Mouse (Mus musculus) CH12.LX (cell line): ENCODE data around the gene Aarsd1. TPM values are rescaled to one million over a fixed set of nuclear protein-coding genes. Genes with fewer than 3 reads are reported as not detected.
"Not testable (repeated sequence)": the region's sequence is repeated elsewhere in the genome, so short reads cannot be mapped to it uniquely, and the experiment has no call there.

Experiments
- DNase-seq: peaks from one replicate; pipeline ENCODE4 v3.0.0-alpha.2; 2013; ENCODE audit errors: extremely low read depth
- H3K27ac ChIP-seq: 2 replicates; pipeline ENCODE4 v1.5.1; 2012; ENCODE audit warnings: low read depth, mild to moderate bottlenecking, control low read depth, moderate library complexity; ENCODE audit not compliant: insufficient read depth
- H3K27me3 ChIP-seq: replicated peaks from 2 replicates; pipeline ENCODE3; 2012; ENCODE audit warnings: inconsistent platforms
- H3K36me3 ChIP-seq, 2 experiments: replicated peaks in 1 of 2; 2 replicates each; pipeline versions ENCODE3 to v1.6.1; 2012; ENCODE audit warnings: inconsistent platforms in 1 of 2, low read length in 1 of 2, mild to moderate bottlenecking in 1 of 2, mixed read lengths in 1 of 2, moderate library complexity in 1 of 2; ENCODE audit not compliant: control insufficient read depth in 1 of 2, insufficient read depth in 1 of 2
- H3K4me1 ChIP-seq, 2 experiments: 2 replicates each; pipeline ENCODE4 v1.6.1; 2012; ENCODE audit warnings: inconsistent platforms in 1 of 2, moderate library complexity in 1 of 2; ENCODE audit not compliant: insufficient read depth in 2 of 2, control insufficient read depth in 1 of 2
- H3K4me2 ChIP-seq: 2 replicates; pipeline ENCODE4 v1.6.1; 2012; ENCODE audit warnings: low read depth, mild to moderate bottlenecking, control low read depth; ENCODE audit not compliant: poor library complexity, insufficient read depth, severe bottlenecking
- H3K4me3 ChIP-seq, 3 experiments: fragments of 150-350 bp in 1 of 3; sonication (generic) in 1 of 3; replicated peaks in 1 of 3; 2 replicates each; pipeline versions ENCODE3 to v1.5.1; 2011 to 2012; ENCODE audit warnings: low read depth in 2 of 3, low read length in 2 of 3, mild to moderate bottlenecking in 2 of 3, moderate library complexity in 2 of 3, control low read depth in 1 of 3, improper control_type of control experiment in 1 of 3, inconsistent platforms in 1 of 3, mixed read lengths in 1 of 3; ENCODE audit not compliant: poor library complexity in 1 of 3
- H3K79me2 ChIP-seq: replicated peaks from 2 replicates; pipeline ENCODE4 v1.6.1; 2012; ENCODE audit warnings: mild to moderate bottlenecking, moderate library complexity; ENCODE audit not compliant: control insufficient read depth, poor library complexity, insufficient read depth, severe bottlenecking; ENCODE audit errors: extremely low read depth
- H3K9ac ChIP-seq: 2 replicates; pipeline ENCODE4 v1.6.1; 2012; ENCODE audit warnings: low read depth, mild to moderate bottlenecking, control low read depth, moderate library complexity; ENCODE audit not compliant: insufficient read depth
- H3K9me3 ChIP-seq: replicated peaks from 2 replicates; pipeline ENCODE3; 2012; ENCODE audit warnings: low read length, inconsistent platforms, mixed read lengths
- E2F4 ChIP-seq: IDR thresholded peaks from 2 replicates; pipeline ENCODE4 v1.6.1; 2011; ENCODE audit warnings: low read depth, low read length, improper control_type of control experiment; ENCODE audit not compliant: insufficient replicate concordance
- EP300 ChIP-seq: IDR thresholded peaks from 2 replicates; pipeline ENCODE4 v1.6.1; 2011; ENCODE audit warnings: low read length, improper control_type of control experiment
- JUN ChIP-seq: IDR thresholded peaks from 2 replicates; pipeline ENCODE4 v1.6.1; 2011; ENCODE audit warnings: low read depth, mild to moderate bottlenecking, low read length, improper control_type of control experiment, moderate library complexity; ENCODE audit not compliant: insufficient read depth
- MAZ ChIP-seq: IDR thresholded peaks from 2 replicates; pipeline ENCODE4 v1.6.1; 2012; ENCODE audit warnings: low read depth, mild to moderate bottlenecking, inconsistent platforms, low read length, improper control_type of control experiment, moderate library complexity
- MXI1 ChIP-seq: IDR thresholded peaks from 2 replicates; pipeline ENCODE4 v1.6.1; 2011; ENCODE audit warnings: mild to moderate bottlenecking, low read depth, low read length, improper control_type of control experiment
- MYC ChIP-seq: IDR thresholded peaks from 2 replicates; pipeline ENCODE4 v1.6.1; 2011; ENCODE audit warnings: low read depth, mild to moderate bottlenecking, improper control_type of control experiment, low read length
- NELFE ChIP-seq: IDR thresholded peaks from 2 replicates; pipeline ENCODE4 v1.6.1; 2011; ENCODE audit warnings: low read depth, low read length, improper control_type of control experiment
- POLR2AphosphoS2 ChIP-seq: IDR thresholded peaks from 2 replicates; pipeline ENCODE4 v1.6.1; 2011; ENCODE audit warnings: low read depth, low read length, improper control_type of control experiment
- RCOR1 ChIP-seq: conservative IDR thresholded peaks from 2 replicates; pipeline ENCODE4 v1.6.1; 2012; ENCODE audit warnings: low read depth, mild to moderate bottlenecking, inconsistent platforms, low read length, improper control_type of control experiment
- SIN3A ChIP-seq: IDR thresholded peaks from 2 replicates; pipeline ENCODE4 v1.6.1; 2012; ENCODE audit warnings: low read length, improper control_type of control experiment, inconsistent platforms
- TBP ChIP-seq: conservative IDR thresholded peaks from 2 replicates; pipeline ENCODE4 v1.6.1; 2011; ENCODE audit warnings: low read depth, low read length, improper control_type of control experiment
- UBTF ChIP-seq: IDR thresholded peaks from 2 replicates; pipeline ENCODE4 v1.6.1; 2012; ENCODE audit warnings: low read depth, mild to moderate bottlenecking, inconsistent platforms, low read length, improper control_type of control experiment, moderate library complexity
- ZC3H11A ChIP-seq: IDR thresholded peaks from 2 replicates; pipeline ENCODE4 v1.6.1; 2012; ENCODE audit warnings: low read depth, mild to moderate bottlenecking, inconsistent platforms, low read length, improper control_type of control experiment
- ZMIZ1 ChIP-seq: IDR thresholded peaks from 2 replicates; pipeline ENCODE4 v1.6.1; 2012; ENCODE audit warnings: low read depth, mild to moderate bottlenecking, inconsistent platforms, low read length, improper control_type of control experiment
- dilution Hi-C: fragments of 300-500 bp; cut with MboI; formaldehyde crosslinking; loops from 2 replicates; pipeline ENCODE4 v1.14.3; 2020; ENCODE audit warnings: low sequenced_read_pairs; ENCODE audit not compliant: extremely low pct_unique_long_range_greater_than_20kb, extremely low pct_ligation_motif_present
- in situ Hi-C: fragments of 300-500 bp; cut with MboI; formaldehyde crosslinking; loops from 3 replicates; pipeline ENCODE4 v1.14.3; 2019; ENCODE audit warnings: low sequenced_read_pairs, low pct_ligation_motif_present, low pct_unique_long_range_greater_than_20kb, mixed read lengths
- polyA plus RNA-seq: library from polyadenylated mRNA; unstranded; fragments of >175 nt; gene quantifications from 2 replicates; pipeline ENCODE4 v1.2.1, GENCODE M21; 2012; ENCODE audit warnings: low read depth; ENCODE audit not compliant: insufficient read length
- total RNA-seq, 2 experiments: library from RNA; depleted of rRNA; stranded (reverse); fragments of 300-350 nt in 1 of 2; fragments of >200 nt in 1 of 2; gene quantifications; 2 replicates each; pipeline ENCODE4 v1.2.3; 2012 to 2014

Aarsd1 gene
- total and polyA plus RNA-seq, 3 experiments, result 81.5 to 133 (median 84.5) TPM

- TF ChIP-seq MYC, result 0 out of 2 replicates have a peak, but pooled peaks have one; percentile 52
- TF ChIP-seq, all 38 proteins: peak for 26
These were observed at the start of gene Aarsd1 (continued) for GRCm38 (mm10) chr11:101417101-101417855.

GRCm38 (mm10) chr11:101466552-101466950 lies 49.1 kb upstream of the Aarsd1 start:
- not testable (repeated sequence) for DNase-seq
- peak overlapping the region; percentile 24; the same call in 1 of the 2 replicates for H3K9ac ChIP-seq

GRCm38 (mm10) chr11:101465869-101466551 lies 48.6 kb upstream of the Aarsd1 start, which contains the start of gene Vat1:
Gene Vat1, minus strand, starts transcription at chr11:101466230.
- H3K4me1 ChIP-seq, result peaks cover 21 to 59% of the 10 kb centered on the region in 2 experiments
- H3K79me2 ChIP-seq, result no peaks in the 10 kb centered on the region
- H3K36me3 ChIP-seq, result peaks cover 9 to 16% of the 10 kb centered on the region in 2 experiments
- TF ChIP-seq NELFE, result 0 out of 2 replicates have a peak, but pooled peaks have one; percentile 25
- TF ChIP-seq E2F4, result peak; percentile 89; the same call in 1 of the 2 replicates
- peak; percentile 67 for TF ChIP-seq SIN3A
- no peak for TF ChIP-seq JUN
- TF ChIP-seq ZC3H11A, result no peak
- peak; percentile 86 for TF ChIP-seq MXI1
- TF ChIP-seq MAZ, result 0 out of 2 replicates have a peak, but pooled peaks have one; percentile 29
- peak; percentile 96 for TF ChIP-seq UBTF
- TF ChIP-seq ZMIZ1, result 0 out of 2 replicates have a peak, but pooled peaks have one; percentile 52
- TF ChIP-seq MYC, result no peak
- no peak for TF ChIP-seq POLR2AphosphoS2
- 0 out of 2 replicates have a peak, but pooled peaks have one; percentile 7 for TF ChIP-seq TBP
- peak; percentile 56; the same call in 1 of the 2 replicates for TF ChIP-seq RCOR1
- TF ChIP-seq EP300, result no peak
- H3K9me3 ChIP-seq, result no peaks in the 10 kb centered on the region
- peak within 1 kb of the TSS; percentile 63 to 96 (median 70) for H3K4me3 ChIP-seq
- peak within 1 kb of the TSS; percentile 24 for H3K9ac ChIP-seq
- H3K27ac ChIP-seq, result peak within 1 kb of the TSS; percentile 70
- dilution Hi-C loops, result no loop called here
- in situ Hi-C loops, result no loop called here
- H3K27me3 ChIP-seq, result peaks cover 28% of the 10 kb centered on the region
- peak within 1 kb of the TSS; percentile 89 for H3K4me2 ChIP-seq
- DNase-seq, result peak; percentile 65

More at GRCm38 (mm10) chr11:101466552-101466950, 49.1 kb upstream of the Aarsd1 start:
- H3K79me2 ChIP-seq, in situ Hi-C loops, H3K27ac ChIP-seq, H3K9me3 ChIP-seq, dilution Hi-C loops: not testable (repeated sequence)
- peaks cover 28% of the 10 kb centered on the region for H3K27me3 ChIP-seq
- H3K4me2 ChIP-seq, result peak overlapping the region; percentile 89
- H3K4me1 ChIP-seq, result peaks cover 21 to 58% of the 10 kb centered on the region in 2 experiments
- H3K36me3 ChIP-seq, result peaks cover 6 to 11% of the 10 kb centered on the region in 2 experiments
- peak overlapping the region; percentile 30 to 96 (median 63) for H3K4me3 ChIP-seq
